Mouse (Mus musculus) heart, embryonic 16.5 days (tissue): ENCODE results near the gene Cxcl2. TPM values are rescaled to one million over a fixed set of nuclear protein-coding genes. Genes with fewer than 3 reads are reported as not detected.

Experiments used
- ATAC-seq: fragments of 200-750 bp; cut with Nextera tagmentation; replicated peaks from 2 replicates; pipeline ENCODE4 v1.8.0; 2017; ENCODE audit warnings: moderate number of reproducible peaks; ENCODE audit not compliant: insufficient read depth, low FRiP score; ENCODE audit errors: extremely low read depth
- H3K27ac ChIP-seq: fragments of 300-500 bp; sonication (generic); 2 replicates; pipeline ENCODE4 v1.5.1; 2014; ENCODE audit warnings: mild to moderate bottlenecking, low read length, control low read depth, moderate library complexity
- H3K27me3 ChIP-seq: fragments of 300-500 bp; sonication (generic); 2 replicates; pipeline ENCODE4 v1.6.1; 2014; ENCODE audit warnings: low read length, mixed read lengths; ENCODE audit not compliant: control insufficient read depth, insufficient read depth
- H3K36me3 ChIP-seq: fragments of 300-500 bp; sonication (generic); 2 replicates; pipeline ENCODE4 v1.6.1; 2014; ENCODE audit not compliant: control insufficient read depth, insufficient read depth
- H3K4me1 ChIP-seq: fragments of 300-500 bp; sonication (generic); 2 replicates; pipeline ENCODE4 v1.6.1; 2014; ENCODE audit warnings: low read length, mixed read lengths; ENCODE audit not compliant: control insufficient read depth, insufficient read depth
- H3K4me2 ChIP-seq: fragments of 300-500 bp; sonication (generic); 2 replicates; pipeline ENCODE4 v1.6.1; 2014; ENCODE audit warnings: low read depth, mild to moderate bottlenecking, control low read depth, low read length
- H3K4me3 ChIP-seq: fragments of 300-500 bp; sonication (generic); 2 replicates; pipeline ENCODE4 v1.5.1; 2014; ENCODE audit warnings: mild to moderate bottlenecking, control low read depth, low read length
- H3K9ac ChIP-seq: fragments of 300-500 bp; sonication (generic); 2 replicates; pipeline ENCODE4 v1.6.1; 2014; ENCODE audit warnings: low read length, control low read depth
- H3K9me3 ChIP-seq: fragments of 300-500 bp; sonication (generic); replicated peaks from 2 replicates; pipeline ENCODE4 v1.6.1; 2016; ENCODE audit warnings: low read length; ENCODE audit not compliant: control insufficient read depth
- WGBS: fragments of 180-500 bp; shearing (Covaris S2); extraction: QIAGEN DNeasy Blood & Tissue Kit; methylation state at CpG from one replicate; pipeline ENCODE4 v1.1.7; 2014; 5-methylcytosine and 5-hydroxymethylcytosine counted together
- polyA plus RNA-seq: library from polyadenylated mRNA; unstranded; fragments of >200 nt; fragmentation: Nextera tagmentation; extraction: Ambion mirVana; gene quantifications from 2 replicates; pipeline ENCODE4 v1.2.1, GENCODE M21; 2015

Cxcl2 gene
- polyA plus RNA-seq, 1 experiment from 2014 or later: not detected

DNA sequence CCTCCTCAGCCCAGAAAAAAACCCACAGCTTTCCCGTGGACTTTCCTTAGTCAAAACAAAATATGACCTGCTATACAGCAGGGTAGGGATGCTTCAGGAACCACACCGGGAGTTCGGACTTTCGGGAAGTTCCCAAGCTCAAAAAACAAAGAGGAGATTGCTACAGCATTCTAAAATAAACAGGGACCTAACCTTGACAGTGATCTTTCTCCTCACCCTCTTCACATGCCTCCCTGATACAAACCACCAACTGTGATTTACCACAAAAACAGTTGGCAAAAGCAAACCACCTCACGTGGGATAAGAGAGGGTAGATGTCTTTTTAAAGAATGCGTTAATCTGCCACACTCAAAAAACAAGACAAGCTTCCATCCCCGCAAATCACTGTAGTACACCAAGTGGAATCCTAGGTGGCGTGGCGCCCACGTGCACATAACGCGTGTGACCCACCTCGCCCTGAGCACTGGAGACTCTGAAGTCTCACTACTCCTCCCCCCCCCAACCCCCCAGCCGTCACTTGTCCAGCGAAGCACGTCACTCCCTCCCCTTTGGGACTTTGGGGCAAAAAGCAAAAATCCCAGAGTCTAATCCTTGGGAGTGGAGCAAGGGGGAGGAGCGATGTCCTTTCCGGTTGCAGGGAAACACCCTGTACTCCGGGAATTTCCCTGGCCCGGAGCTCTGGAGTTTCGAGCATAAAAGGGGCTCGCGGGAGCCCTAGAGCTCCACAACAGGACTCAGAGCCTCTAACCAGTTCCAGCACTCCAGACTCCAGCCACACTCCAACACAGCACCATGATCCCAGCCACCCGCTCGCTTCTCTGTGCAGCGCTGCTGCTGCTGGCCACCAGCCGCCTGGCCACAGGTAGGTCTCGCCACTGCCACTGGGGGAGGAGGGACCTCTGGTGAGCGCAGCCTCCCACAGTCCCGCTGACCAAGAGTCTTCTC, 12.9 kb upstream of the Cxcl2 start, which contains the start of gene Cxcl1:
Cxcl1 (plus strand) TSS at position 723 of the 945 bp plus-strand sequence.
- Histone ChIP-seq H3K9me3 (no peaks in the 10 kb centered on the region), H3K4me1 (peaks cover 8% of the 10 kb centered on the region; the same call in 1 of the 2 replicates), H3K27me3 (no peaks in the 10 kb centered on the region; the same call in 1 of the 2 replicates), H3K4me2 (peak within 1 kb of the TSS; percentile 97), H3K36me3 (no peaks in the 10 kb centered on the region), H3K9ac (peak within 1 kb of the TSS; percentile 80), H3K27ac (no peak within 1 kb of the TSS), H3K4me3 (peak within 1 kb of the TSS; percentile 65)
- peak; percentile 77 for ATAC-seq
- 11% methylated on average over 30 of the region's 30 CpGs for WGBS

DNA sequence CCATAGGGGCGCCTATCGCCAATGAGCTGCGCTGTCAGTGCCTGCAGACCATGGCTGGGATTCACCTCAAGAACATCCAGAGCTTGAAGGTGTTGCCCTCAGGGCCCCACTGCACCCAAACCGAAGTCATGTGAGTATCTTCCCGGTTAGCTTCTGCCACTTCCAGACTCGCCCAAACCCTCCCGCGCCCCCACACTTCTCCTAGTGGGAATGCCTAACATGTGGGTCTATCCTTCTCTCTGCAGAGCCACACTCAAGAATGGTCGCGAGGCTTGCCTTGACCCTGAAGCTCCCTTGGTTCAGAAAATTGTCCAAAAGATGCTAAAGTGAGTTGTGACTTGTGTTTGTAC, 12.2 kb upstream of the Cxcl2 start:
- H3K4me1 ChIP-seq: peaks cover 8% of the 10 kb centered on the region; the same call in 1 of the 2 replicates
- H3K27ac ChIP-seq: no peak overlapping the region
- no peaks in the 10 kb centered on the region for H3K36me3 ChIP-seq
- H3K4me3 ChIP-seq: peak overlapping the region; percentile 65
- no peak; the same call in 1 of the 2 replicates for ATAC-seq
- H3K9ac ChIP-seq: peak overlapping the region; percentile 80
- 26% methylated on average over 10 of the region's 10 CpGs for WGBS
- H3K9me3 ChIP-seq: no peaks in the 10 kb centered on the region
- H3K4me2 ChIP-seq: peak overlapping the region; percentile 97
- H3K27me3 ChIP-seq: no peaks in the 10 kb centered on the region; the same call in 1 of the 2 replicates

DNA sequence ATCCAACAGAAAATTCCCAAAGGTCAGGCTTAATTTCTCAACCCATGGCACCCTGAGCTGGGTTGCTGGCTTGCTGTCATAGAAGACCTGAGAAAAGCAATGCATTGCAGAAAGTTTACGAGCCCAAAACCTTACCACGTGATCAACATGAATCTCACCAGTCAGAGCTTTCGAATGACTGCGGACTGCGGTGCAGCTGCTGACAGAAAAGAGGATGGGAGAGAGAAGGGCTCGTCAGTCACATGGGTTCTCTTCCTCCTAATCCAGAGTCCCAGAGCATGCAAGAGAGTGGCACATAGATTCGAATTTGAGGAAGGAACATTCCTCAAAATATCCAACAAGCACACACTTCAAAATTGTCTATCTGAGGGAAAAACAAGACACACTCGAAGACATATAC, 9.4 kb upstream of the Cxcl2 start:
- H3K4me1 ChIP-seq: peaks cover 8% of the 10 kb centered on the region; the same call in 1 of the 2 replicates
- no peaks in the 10 kb centered on the region; the same call in 1 of the 2 replicates for H3K27me3 ChIP-seq
- no peak overlapping the region for H3K9ac ChIP-seq
- no peaks in the 10 kb centered on the region for H3K36me3 ChIP-seq
- 63% methylated on average over 8 of the region's 8 CpGs for WGBS
- ATAC-seq: no peak
- no peak overlapping the region for H3K27ac ChIP-seq
- no peaks in the 10 kb centered on the region for H3K9me3 ChIP-seq
- no peak overlapping the region for H3K4me2 ChIP-seq
- H3K4me3 ChIP-seq: no peak overlapping the region

DNA sequence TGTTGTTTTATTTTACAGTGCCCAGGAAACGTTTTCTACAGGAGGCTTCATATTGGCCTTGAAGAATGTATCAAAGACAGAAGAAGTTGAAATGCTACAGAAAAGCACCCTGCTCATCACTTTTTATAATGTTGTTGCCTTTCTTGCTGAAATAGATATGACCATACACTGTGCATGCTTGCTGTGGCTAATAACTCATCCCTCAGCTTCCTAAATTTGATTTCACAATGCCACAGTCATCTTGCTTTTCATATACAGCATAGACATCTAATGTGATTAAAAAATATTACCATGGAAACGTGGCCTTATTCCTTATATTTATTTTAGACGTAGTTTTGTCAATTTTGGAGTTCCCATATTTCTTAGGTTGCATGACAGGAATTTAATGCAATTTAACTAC, 6.2 kb upstream of the Cxcl2 start:
- Histone ChIP-seq H3K27ac (no peak overlapping the region), H3K36me3 (no peaks in the 10 kb centered on the region), H3K4me2 (no peak overlapping the region), H3K4me1 (0 out of 2 replicates have a peak, but pooled peaks cover 2% of the 10 kb centered on the region), H3K27me3 (no peaks in the 10 kb centered on the region; the same call in 1 of the 2 replicates), H3K4me3 (no peak overlapping the region), H3K9me3 (no peaks in the 10 kb centered on the region), H3K9ac (no peak overlapping the region)
- WGBS: 76% methylated on average over 3 of the region's 3 CpGs
- ATAC-seq: no peak

DNA sequence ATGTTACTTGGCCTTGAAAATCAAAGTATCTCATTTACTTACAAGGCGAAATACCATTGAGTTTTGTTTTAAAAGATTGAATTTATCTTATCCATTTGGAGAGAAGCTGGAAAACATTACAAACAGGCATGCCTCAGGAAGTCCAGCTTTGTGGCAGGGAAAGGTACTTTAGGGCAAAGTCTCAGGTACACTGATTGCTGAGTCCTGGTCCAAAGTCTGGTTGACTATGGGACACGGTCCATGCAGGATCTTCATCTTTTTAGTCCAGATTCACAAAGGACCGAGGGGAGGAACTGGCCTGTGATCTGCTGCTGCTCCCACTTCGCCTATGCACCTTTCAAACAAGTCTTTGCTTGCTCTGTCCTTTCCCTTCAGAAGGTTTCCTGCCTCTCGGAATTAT, 4.4 kb upstream of the Cxcl2 start:
- H3K27ac ChIP-seq: no peak overlapping the region
- no peak for ATAC-seq
- no peaks in the 10 kb centered on the region for H3K36me3 ChIP-seq
- H3K9ac ChIP-seq: no peak overlapping the region
- no peak overlapping the region for H3K4me3 ChIP-seq
- H3K9me3 ChIP-seq: no peaks in the 10 kb centered on the region
- H3K4me1 ChIP-seq: peaks cover 9% of the 10 kb centered on the region
- H3K27me3 ChIP-seq: peaks cover 6% of the 10 kb centered on the region
- no peak overlapping the region for H3K4me2 ChIP-seq
- 68% methylated on average over 5 of the region's 5 CpGs for WGBS

DNA sequence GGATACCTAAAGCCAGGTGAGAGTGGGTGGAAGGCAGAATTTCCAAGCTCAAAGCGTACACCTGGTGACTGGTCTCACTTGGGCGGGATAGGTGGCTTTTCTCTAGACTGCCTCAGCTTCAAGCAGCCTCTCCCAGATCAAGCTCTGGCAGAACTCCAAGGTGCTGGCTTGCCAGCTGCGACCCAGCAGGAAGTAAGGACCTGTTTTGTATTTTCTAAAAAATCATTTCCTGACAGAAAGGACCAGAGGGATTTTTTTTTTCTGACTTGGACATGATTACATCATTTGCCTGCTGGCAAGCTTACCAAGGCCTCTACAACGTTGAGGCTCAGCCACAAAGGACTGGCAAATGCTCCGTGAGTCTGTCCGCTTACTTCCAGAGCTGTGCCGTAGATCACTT, 3.5 kb upstream of the Cxcl2 start:
- Histone ChIP-seq H3K4me2 (no peak overlapping the region), H3K9me3 (no peaks in the 10 kb centered on the region), H3K27me3 (peaks cover 14% of the 10 kb centered on the region), H3K4me1 (peaks cover 9% of the 10 kb centered on the region), H3K27ac (no peak overlapping the region), H3K4me3 (no peak overlapping the region), H3K9ac (no peak overlapping the region), H3K36me3 (no peaks in the 10 kb centered on the region)
- ATAC-seq: no peak
- 50% methylated on average over 7 of the region's 7 CpGs for WGBS

DNA sequence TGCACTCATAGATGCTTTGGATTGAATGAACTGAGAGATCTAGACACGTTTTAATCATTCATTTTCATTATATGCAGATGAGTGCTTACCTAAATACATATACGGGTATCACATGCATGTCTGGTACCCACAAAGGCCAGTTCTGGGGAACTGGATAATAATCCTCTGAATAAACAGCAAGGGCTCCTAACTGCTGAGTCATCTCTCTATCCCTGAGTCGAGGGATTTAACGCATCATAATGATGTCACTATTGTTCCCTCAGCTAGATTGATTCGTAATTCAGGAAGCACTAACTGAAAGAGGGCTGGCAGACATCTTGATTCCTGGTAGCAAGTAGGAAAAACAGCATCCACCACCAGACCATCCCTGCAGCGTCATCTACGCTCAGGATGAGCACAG, 3.0 kb upstream of the Cxcl2 start:
- Histone ChIP-seq H3K27ac (no peak overlapping the region), H3K9me3 (no peaks in the 10 kb centered on the region), H3K4me2 (no peak overlapping the region), H3K4me3 (no peak overlapping the region), H3K27me3 (peaks cover 15% of the 10 kb centered on the region), H3K9ac (no peak overlapping the region), H3K4me1 (peaks cover 9% of the 10 kb centered on the region), H3K36me3 (no peaks in the 10 kb centered on the region)
- no peak for ATAC-seq
- WGBS: 65% methylated on average over 7 of the region's 7 CpGs

DNA sequence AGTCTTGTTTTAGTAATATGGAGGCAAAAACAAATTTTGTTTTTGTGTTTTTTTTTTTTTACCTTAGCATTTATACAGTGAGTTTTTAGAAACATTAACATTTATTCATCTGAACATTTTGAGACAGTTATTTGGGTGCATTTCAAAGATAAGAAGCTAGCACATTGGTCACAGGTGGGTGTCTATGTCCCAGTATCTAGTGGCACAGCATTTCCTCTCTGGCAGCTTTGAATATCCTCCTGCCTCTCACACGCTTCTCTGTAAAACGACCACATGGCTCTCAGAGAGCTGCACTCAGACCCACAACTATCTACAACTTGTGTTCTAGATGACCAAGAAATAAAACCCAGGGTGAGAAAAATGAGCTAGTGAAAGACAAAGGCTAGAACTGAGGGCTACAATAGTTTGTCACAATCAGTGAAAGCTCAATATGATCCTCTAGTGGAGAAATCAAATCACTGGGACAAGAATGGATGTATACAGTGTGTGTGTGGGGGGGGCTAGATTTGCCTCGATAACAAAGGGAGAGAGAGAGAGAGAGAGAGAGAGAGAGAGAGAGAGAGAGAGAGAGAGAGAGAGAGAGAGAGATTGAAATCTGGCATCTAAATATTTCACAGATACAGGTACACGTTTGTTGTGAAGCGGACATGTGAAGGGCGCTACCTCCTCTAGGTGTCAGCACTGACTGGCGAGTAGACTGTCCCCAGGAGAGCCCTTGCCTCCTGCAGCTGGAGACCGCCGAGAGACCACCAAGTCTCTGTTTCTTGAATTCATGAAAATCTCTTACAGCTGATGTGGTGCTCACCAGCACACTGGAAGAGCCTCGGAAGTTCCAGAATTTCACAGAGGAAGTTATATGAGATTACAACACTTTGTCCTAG, 1.1 kb upstream of the Cxcl2 start:
- no peak overlapping the region for H3K9ac ChIP-seq
- no peak for ATAC-seq
- 11% methylated on average over 10 of the region's 10 CpGs for WGBS

More for the DNA sequence above, 1.1 kb upstream of the Cxcl2 start:
- Histone ChIP-seq H3K9me3 (no peaks in the 10 kb centered on the region), H3K27ac (no peak overlapping the region), H3K27me3 (peaks cover 19% of the 10 kb centered on the region), H3K4me1 (peaks cover 9% of the 10 kb centered on the region), H3K4me2 (peak overlapping the region; percentile 66), H3K36me3 (no peaks in the 10 kb centered on the region), H3K4me3 (peak overlapping the region; percentile 42)
